Mouse (Mus musculus) c-Kit-negative CD71-positive TER-119-positive erythroid progenitor cells, embryonic 14.5 days (primary cell): Measurements from ENCODE around the gene Zfp105.
A peak's percentile ranks its signal among the peaks of the same experiment; 100 is the strongest.

ENCODE experiments used
- DNase-seq: peaks from one replicate; pipeline ENCODE4 v3.0.0-alpha.2; 2013; ENCODE audit warnings: low read depth, low spot score

Zfp105 gene

GRCm38 (mm10) chr9:122922936-122923381 is at the start of gene Zfp105:
Zfp105 (plus strand) TSS chr9:122923072.
- DNase-seq = no peak

GRCm38 (mm10) chr9:122874653-122875052 is 48.2 kb upstream of the Zfp105 start:
- DNase-seq = no peak

GRCm38 (mm10) chr9:122875145-122875544 is 47.7 kb upstream of the Zfp105 start:
- DNase-seq = no peak

- no peak for DNase-seq
Observed at GRCm38 (mm10) chr9:122885385-122885784, 37.5 kb upstream of the Zfp105 start, which contains the start of gene Zkscan7. Zkscan7 (plus strand) TSS chr9:122885685.

GRCm38 (mm10) chr9:122886372-122887179 is 36.3 kb upstream of the Zfp105 start:
- DNase-seq = no peak

GRCm38 (mm10) chr9:122901047-122901446 is 21.8 kb upstream of the Zfp105 start:
- no peak for DNase-seq

- DNase-seq = no peak
Observed at GRCm38 (mm10) chr9:122902717-122903535, 19.9 kb upstream of the Zfp105 start.

- DNase-seq = no peak
Observed at GRCm38 (mm10) chr9:122922436-122922835, 436 bp upstream of the Zfp105 start.

- DNase-seq = no peak
Observed at GRCm38 (mm10) chr9:122928915-122929314, 6.0 kb downstream of the Zfp105 start.

- peak; percentile 91 for DNase-seq
Observed at GRCm38 (mm10) chr9:122950643-122951475, 28.0 kb downstream of the Zfp105 start, which contains the start of the genes 1110059G10Rik and Kif15. 1110059G10Rik (minus strand) TSS chr9:122951000. Kif15 (plus strand) TSS chr9:122951046.
